Mouse (Mus musculus) myocyte (in vitro differentiated cells): Measurements from ENCODE around the gene Nkain4. TPM values are rescaled to one million over a fixed set of nuclear protein-coding genes. Genes with fewer than 3 reads are reported as not detected.

Source experiments
- H3K27me3 ChIP-seq: one replicate; pipeline ENCODE4 v1.6.1; 2011; ENCODE audit not compliant: control insufficient read depth, insufficient read depth, insufficient read length
- H3K36me3 ChIP-seq: one replicate; pipeline ENCODE4 v1.6.1; 2011; ENCODE audit not compliant: control insufficient read depth, insufficient read depth
- H3K4me2 ChIP-seq: one replicate; pipeline ENCODE4 v1.6.1; 2011; ENCODE audit warnings: low read depth, control low read depth
- H3K4me3 ChIP-seq: one replicate; pipeline ENCODE4 v1.5.1; 2011; ENCODE audit warnings: mild to moderate bottlenecking, control low read depth, moderate library complexity
- H3K79me2 ChIP-seq: one replicate; pipeline ENCODE4 v1.6.1; 2011; ENCODE audit not compliant: control insufficient read depth, insufficient read depth
- H3ac ChIP-seq: one replicate; pipeline ENCODE4 v1.6.1; 2011; ENCODE audit not compliant: control insufficient read depth, insufficient read length
- CEBPB ChIP-seq: IDR thresholded peaks from 2 replicates; pipeline ENCODE4 v1.6.1; 2011; ENCODE audit warnings: mild to moderate bottlenecking, moderate library complexity; ENCODE audit not compliant: poor library complexity, insufficient read depth, severe bottlenecking
- E2F4 ChIP-seq: IDR thresholded peaks from one replicate; pipeline ENCODE4 v1.6.1; 2011; ENCODE audit warnings: mild to moderate bottlenecking, control low read depth, moderate library complexity; ENCODE audit not compliant: insufficient read depth
- MAX ChIP-seq: IDR thresholded peaks from one replicate; pipeline ENCODE4 v1.6.1; 2011; ENCODE audit warnings: low read depth, mild to moderate bottlenecking, control low read depth
- MYOD1 ChIP-seq, 3 experiments: IDR thresholded peaks; one replicate each; pipeline ENCODE4 v1.6.1; 2011; ENCODE audit warnings: control low read depth in 2 of 3, low read depth in 2 of 3, mild to moderate bottlenecking in 2 of 3, moderate library complexity in 1 of 3; ENCODE audit not compliant: insufficient read length in 2 of 3, control insufficient read depth in 1 of 3
- MYOG ChIP-seq, 3 experiments: IDR thresholded peaks; one replicate each; pipeline ENCODE4 v1.6.1; 2011; ENCODE audit warnings: control low read depth in 2 of 3, low read depth in 2 of 3, mild to moderate bottlenecking in 2 of 3; ENCODE audit not compliant: insufficient read length in 2 of 3, control insufficient read depth in 1 of 3, insufficient read depth in 1 of 3
- POLR2A ChIP-seq: IDR thresholded peaks from one replicate; pipeline ENCODE4 v1.6.1; 2011; ENCODE audit warnings: low read depth, mild to moderate bottlenecking, control low read depth, moderate library complexity; ENCODE audit not compliant: insufficient read length
- POLR2AphosphoS2 ChIP-seq: IDR thresholded peaks from one replicate; pipeline ENCODE4 v1.6.1; 2011; ENCODE audit warnings: low read depth, control low read depth; ENCODE audit not compliant: insufficient read length
- REST ChIP-seq: IDR thresholded peaks from one replicate; pipeline ENCODE4 v1.6.1; 2011; ENCODE audit warnings: mild to moderate bottlenecking, control low read depth, moderate library complexity; ENCODE audit not compliant: insufficient read depth, insufficient read length
- SRF ChIP-seq: IDR thresholded peaks from one replicate; pipeline ENCODE4 v1.6.1; 2011; ENCODE audit warnings: low read depth; ENCODE audit not compliant: control insufficient read depth, insufficient read length
- TCF12 ChIP-seq: IDR thresholded peaks from one replicate; pipeline ENCODE4 v1.6.1; 2011; ENCODE audit warnings: mild to moderate bottlenecking, control low read depth; ENCODE audit not compliant: poor library complexity, insufficient read depth, severe bottlenecking
- TCF3 ChIP-seq: IDR thresholded peaks from one replicate; pipeline ENCODE4 v1.6.1; 2011; ENCODE audit warnings: low read depth, control low read depth; ENCODE audit not compliant: insufficient read length
- USF1 ChIP-seq: IDR thresholded peaks from one replicate; pipeline ENCODE4 v1.6.1; 2011; ENCODE audit warnings: low read depth, mild to moderate bottlenecking, control low read depth, moderate library complexity
- polyA plus RNA-seq: library from polyadenylated mRNA; unstranded; fragments of >200 nt; fragmentation: generic; extraction: Trizol; gene quantifications from one replicate; pipeline ENCODE4 v1.2.1, GENCODE M21; 2012; ENCODE audit warnings: missing spikeins

The Nkain4 gene
- polyA plus RNA-seq, 1 experiment: not detected

GRCm38 (mm10) chr2:180889921-180890280, 64.6 kb downstream of the Nkain4 start:
- Histone ChIP-seq H3ac (no peak overlapping the region), H3K27me3 (peaks cover 67% of the 10 kb centered on the region)
- no peak for TF ChIP-seq TCF3
- TF ChIP-seq MYOD1 (IDR thresholded peaks at IDR 0.05; ENCODE audit: control insufficient read depth in 1 of 3, insufficient read length in 2 of 3, low read depth in 2 of 3): no peak
- no peak for TF ChIP-seq POLR2A
- no peak for TF ChIP-seq MAX
- TF ChIP-seq REST: no peak
- TF ChIP-seq POLR2AphosphoS2: no peak
- no peak for TF ChIP-seq E2F4
- no peak for TF ChIP-seq TCF12

GRCm38 (mm10) chr2:180889271-180889920, 65.1 kb downstream of the Nkain4 start:
- Histone ChIP-seq H3K4me3 (no peak overlapping the region), H3K36me3 (no peaks in the 10 kb centered on the region), H3ac (no peak overlapping the region), H3K27me3 (peaks cover 63% of the 10 kb centered on the region), H3K79me2 (no peaks in the 10 kb centered on the region), H3K4me2 (no peak overlapping the region)
- TF ChIP-seq MAX: no peak
- no peak for TF ChIP-seq TCF12
- no peak for TF ChIP-seq MYOD1 (IDR thresholded peaks at IDR 0.05; ENCODE audit: control insufficient read depth in 1 of 3, insufficient read length in 2 of 3, low read depth in 2 of 3)
- TF ChIP-seq CEBPB: no peak
- no peak for TF ChIP-seq TCF3
- no peak for TF ChIP-seq USF1
- no peak for TF ChIP-seq MYOG (IDR thresholded peaks at IDR 0.05; ENCODE audit: control insufficient read depth in 1 of 3, insufficient read depth in 1 of 3, insufficient read length in 2 of 3, low read depth in 2 of 3)
- TF ChIP-seq E2F4: no peak
- no peak for TF ChIP-seq POLR2AphosphoS2
- no peak for TF ChIP-seq POLR2A
- TF ChIP-seq SRF: no peak
- TF ChIP-seq REST: no peak

More at GRCm38 (mm10) chr2:180889921-180890280, 64.6 kb downstream of the Nkain4 start:
- H3K4me3 ChIP-seq: no peak overlapping the region
- no peaks in the 10 kb centered on the region for H3K36me3 ChIP-seq
- H3K4me2 ChIP-seq: no peak overlapping the region
- H3K79me2 ChIP-seq: no peaks in the 10 kb centered on the region

GRCm38 (mm10) chr2:180885270-180885669, 69.2 kb downstream of the Nkain4 start:
- H3K27me3 ChIP-seq: peaks cover 47% of the 10 kb centered on the region
- TF ChIP-seq REST (peak; percentile 64), TCF12 (no peak)
- H3K4me3 ChIP-seq: no peak overlapping the region
- H3K36me3 ChIP-seq: no peaks in the 10 kb centered on the region
- H3ac ChIP-seq: no peak overlapping the region
- no peaks in the 10 kb centered on the region for H3K79me2 ChIP-seq
- H3K4me2 ChIP-seq: no peak overlapping the region

Other genes with a start within 250 kb of the Nkain4 start
- 9.3 TPM for gene Dido1, start 244.7 kb downstream of the Nkain4 start, polyA plus RNA-seq
- gene Gid8, start 244.6 kb downstream of the Nkain4 start, polyA plus RNA-seq: 44.9 TPM
- gene Slc17a9, start 229.4 kb downstream of the Nkain4 start, polyA plus RNA-seq: 0.22 TPM
- not detected for gene Bhlhe23, start 177.8 kb downstream of the Nkain4 start, polyA plus RNA-seq
- gene Ythdf1, start 33.8 kb downstream of the Nkain4 start, polyA plus RNA-seq: 34.5 TPM
- gene Birc7, start 25.7 kb downstream of the Nkain4 start, polyA plus RNA-seq: not detected
- gene Arfgap1, start 12.5 kb upstream of the Nkain4 start, polyA plus RNA-seq: 55.4 TPM
- gene Col20a1, start 31.8 kb upstream of the Nkain4 start, polyA plus RNA-seq: 0.24 TPM
- gene Chrna4, start 88.8 kb upstream of the Nkain4 start, polyA plus RNA-seq: not detected
- gene Kcnq2, start 180.6 kb upstream of the Nkain4 start, polyA plus RNA-seq: not detected
- gene Eef1a2, start 202.3 kb upstream of the Nkain4 start, polyA plus RNA-seq: 0.60 TPM
- 43.4 TPM for gene Ppdpf, start 232.5 kb upstream of the Nkain4 start, polyA plus RNA-seq
- gene Ptk6, start 248.1 kb upstream of the Nkain4 start, polyA plus RNA-seq: 0.01 TPM